Comparison of ENCODE assay signal across 22 mouse cellular contexts in the genomic region with DNA sequence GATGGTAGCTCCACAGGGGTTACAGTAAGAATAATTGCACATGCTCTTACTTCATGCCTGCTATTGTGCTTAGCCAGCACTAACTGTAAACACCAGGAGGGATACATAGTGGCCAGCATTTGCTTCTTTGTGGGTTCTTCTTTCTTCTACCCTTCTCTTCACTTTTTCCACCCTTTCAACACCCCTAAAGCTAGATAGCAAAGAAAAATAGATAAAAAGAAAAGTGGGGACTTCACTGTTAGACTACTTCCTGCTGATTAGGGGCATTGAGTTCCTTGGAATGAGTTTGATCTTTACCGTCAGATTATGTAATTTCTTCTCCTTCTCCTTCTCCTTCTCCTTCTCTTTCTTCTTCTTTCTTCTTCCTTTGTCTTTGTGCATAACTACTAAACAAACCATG.
"Had no signal": no experiment of that assay in that cellular context is flagged by ENCODE, and none has a peak within 500 bp of the region (broad histone marks: within the 10 kb centered on the region; RNA-seq: fewer than 3 reads in every experiment).

No protein-coding gene starts in this region.

- H3K4me1 ChIP-seq: embryonic facial prominence, embryonic 10.5 days; embryonic facial prominence, embryonic 12.5 days; embryonic facial prominence, embryonic 13.5 days; embryonic facial prominence, embryonic 15.5 days; forebrain, embryonic 10.5 days; forebrain, embryonic 12.5 days; forebrain, embryonic 13.5 days; forebrain, embryonic 15.5 days; heart, embryonic 10.5 days had no signal

- H3K9me3 ChIP-seq: embryonic facial prominence, embryonic 15.5 days; forebrain, embryonic 15.5 days; heart, embryonic 10.5 days had no signal

- H3K36me3 ChIP-seq: embryonic facial prominence, embryonic 10.5 days; embryonic facial prominence, embryonic 12.5 days; embryonic facial prominence, embryonic 13.5 days; embryonic facial prominence, embryonic 15.5 days; forebrain, embryonic 10.5 days; forebrain, embryonic 12.5 days; forebrain, embryonic 15.5 days; heart, embryonic 10.5 days had no signal

- DNase-seq: cerebellum, postnatal 10 days; cerebellum, postnatal 14 days; cerebellum, postnatal 25 days; cerebellum, postnatal 36 days; embryo, embryonic 11 days; forebrain, postnatal 0 days; gastrocnemius, adult 2 months; gastrocnemius, postnatal 10 days; gastrocnemius, postnatal 14 days; gastrocnemius, postnatal 25 days; gastrocnemius, postnatal 36 days had no signal

- H3K27me3 ChIP-seq: embryonic facial prominence, embryonic 12.5 days; embryonic facial prominence, embryonic 13.5 days; embryonic facial prominence, embryonic 15.5 days; forebrain, embryonic 12.5 days; forebrain, embryonic 13.5 days; forebrain, embryonic 15.5 days had no signal

- H3K27ac ChIP-seq: embryonic facial prominence, embryonic 10.5 days; embryonic facial prominence, embryonic 12.5 days; embryonic facial prominence, embryonic 13.5 days; embryonic facial prominence, embryonic 15.5 days; forebrain, embryonic 10.5 days; forebrain, embryonic 12.5 days; forebrain, embryonic 13.5 days; forebrain, embryonic 15.5 days; gastrocnemius, adult 2 months; heart, adult 2 months; heart, embryonic 10.5 days had no signal

- H3K4me3 ChIP-seq: embryonic facial prominence, embryonic 10.5 days; embryonic facial prominence, embryonic 12.5 days; embryonic facial prominence, embryonic 13.5 days; embryonic facial prominence, embryonic 15.5 days; erythroblast, embryonic 14.5 days; forebrain, embryonic 10.5 days; forebrain, embryonic 12.5 days; forebrain, embryonic 13.5 days; forebrain, embryonic 15.5 days; gastrocnemius, adult 2 months; heart, adult 2 months; heart, embryonic 10.5 days had no signal

- H3K9ac ChIP-seq: embryonic facial prominence, embryonic 12.5 days; embryonic facial prominence, embryonic 13.5 days; embryonic facial prominence, embryonic 15.5 days; forebrain, embryonic 12.5 days; forebrain, embryonic 13.5 days; forebrain, embryonic 15.5 days; forebrain, postnatal 0 days had no signal
